Mouse (Mus musculus) urinary bladder, postnatal 0 days (tissue): Measurements from ENCODE around the gene Klhdc2. TPM values are rescaled to one million over a fixed set of nuclear protein-coding genes. Genes with fewer than 3 reads are reported as not detected.

Experiments
- polyA plus RNA-seq: library from polyadenylated mRNA; unstranded; fragments of >200 nt; fragmentation: Nextera tagmentation; extraction: Ambion mirVana; gene quantifications from 2 replicates; pipeline ENCODE4 v1.2.1, GENCODE M21; 2015

Klhdc2 gene
- 73.1 and 77.7 TPM in 2 replicates for polyA plus RNA-seq

DNA sequence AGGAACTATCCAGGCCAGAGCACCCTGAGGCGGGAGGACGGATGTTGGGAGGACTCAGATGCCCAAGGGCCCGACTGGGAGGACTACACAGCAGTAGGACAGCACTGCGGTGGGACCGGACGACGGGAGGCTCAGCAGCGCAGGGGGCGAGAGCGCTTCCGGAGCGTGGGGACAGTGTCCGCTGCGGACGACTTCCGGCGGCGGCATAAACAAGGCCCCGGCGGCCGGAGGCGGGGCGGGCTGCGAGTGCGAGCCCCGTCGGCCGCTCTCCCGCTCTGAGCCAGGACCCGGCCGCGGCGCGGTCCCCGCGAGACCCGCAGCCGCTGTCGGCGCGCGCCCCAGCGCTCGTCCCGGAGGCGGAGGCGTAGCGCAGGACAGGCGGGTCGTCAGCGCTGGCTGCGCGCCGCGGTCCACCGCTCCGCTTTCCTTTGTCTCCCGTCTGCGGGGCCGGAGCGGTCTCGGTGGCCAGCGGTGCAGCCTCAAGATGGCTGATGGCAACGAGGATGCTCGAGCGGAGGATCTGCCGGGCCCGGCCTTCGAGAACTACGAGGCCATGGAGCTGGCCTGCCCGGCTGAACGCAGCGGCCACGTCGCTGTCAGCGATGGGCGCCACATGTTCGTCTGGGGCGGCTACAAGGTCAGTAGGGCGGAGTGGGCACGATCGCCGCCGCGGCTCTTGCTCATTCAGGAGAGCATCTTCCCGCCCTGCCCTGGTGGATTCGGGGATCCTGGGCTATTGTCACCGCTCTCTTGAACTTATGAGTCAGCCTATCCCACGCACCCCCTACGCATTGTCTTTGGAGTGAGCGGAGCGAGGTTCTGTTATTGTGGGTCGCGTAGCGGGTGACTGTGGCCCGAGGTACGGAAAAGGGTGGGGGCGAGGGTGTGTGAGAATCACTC is at the start of gene Klhdc2:
Gene Klhdc2 (plus strand): TSS at position 171 of the 900 bp plus-strand sequence.

GRCm38 (mm10) chr12:69356546-69357299 is 60.2 kb downstream of the Klhdc2 start, which contains the start of gene Nemf:
TSS of gene Nemf (minus strand) at chr12:69357165.

Other genes starting within 250 kb of the Klhdc2 start
- 1,704 and 1,741 TPM in 2 replicates for gene Rps29, start 137.5 kb upstream of the Klhdc2 start, polyA plus RNA-seq
- 3.2 and 5.1 TPM in 2 replicates for gene Lrr1, start 127.9 kb upstream of the Klhdc2 start, polyA plus RNA-seq
- gene Rpl36al, start 112.6 kb upstream of the Klhdc2 start, polyA plus RNA-seq = 635 and 701 TPM in 2 replicates
- gene Mgat2, start 112.5 kb upstream of the Klhdc2 start, polyA plus RNA-seq = 49.5 and 59.7 TPM in 2 replicates
- gene Gm49383, start 99.6 kb upstream of the Klhdc2 start, polyA plus RNA-seq = 9.5 and 10.3 TPM in 2 replicates
- 3.3 and 4.6 TPM in 2 replicates for gene Dnaaf2, start 98.3 kb upstream of the Klhdc2 start, polyA plus RNA-seq
- 8.2 and 8.9 TPM in 2 replicates for gene Gm49384, start 92.4 kb upstream of the Klhdc2 start, polyA plus RNA-seq
- 7.3 and 10.6 TPM in 2 replicates for gene Pole2, start 68.5 kb upstream of the Klhdc2 start, polyA plus RNA-seq
- 11.9 and 12.3 TPM in 2 replicates for gene Klhdc1, start 55.5 kb upstream of the Klhdc2 start, polyA plus RNA-seq
- gene Nemf, start 60.5 kb downstream of the Klhdc2 start, polyA plus RNA-seq = 45.2 and 54.1 TPM in 2 replicates
- gene Arf6, start 75.5 kb downstream of the Klhdc2 start, polyA plus RNA-seq = 51.1 and 62.3 TPM in 2 replicates
- 2.0 and 2.9 TPM in 2 replicates for gene Gm9887, start 75.8 kb downstream of the Klhdc2 start, polyA plus RNA-seq